Mouse (Mus musculus) c-Kit-positive CD71-positive TER-119-positive erythroid progenitor cells, embryonic 14.5 days (primary cell): Measurements from ENCODE around the gene Gm12184.
"Not testable (repeated sequence)": the region's sequence is repeated elsewhere in the genome, so short reads cannot be mapped to it uniquely, and the experiment has no call there.

ENCODE experiments used
- DNase-seq: peaks from one replicate; pipeline ENCODE4 v3.0.0-alpha.2; 2013; ENCODE audit warnings: low spot score

Gene Gm12184

DNA sequence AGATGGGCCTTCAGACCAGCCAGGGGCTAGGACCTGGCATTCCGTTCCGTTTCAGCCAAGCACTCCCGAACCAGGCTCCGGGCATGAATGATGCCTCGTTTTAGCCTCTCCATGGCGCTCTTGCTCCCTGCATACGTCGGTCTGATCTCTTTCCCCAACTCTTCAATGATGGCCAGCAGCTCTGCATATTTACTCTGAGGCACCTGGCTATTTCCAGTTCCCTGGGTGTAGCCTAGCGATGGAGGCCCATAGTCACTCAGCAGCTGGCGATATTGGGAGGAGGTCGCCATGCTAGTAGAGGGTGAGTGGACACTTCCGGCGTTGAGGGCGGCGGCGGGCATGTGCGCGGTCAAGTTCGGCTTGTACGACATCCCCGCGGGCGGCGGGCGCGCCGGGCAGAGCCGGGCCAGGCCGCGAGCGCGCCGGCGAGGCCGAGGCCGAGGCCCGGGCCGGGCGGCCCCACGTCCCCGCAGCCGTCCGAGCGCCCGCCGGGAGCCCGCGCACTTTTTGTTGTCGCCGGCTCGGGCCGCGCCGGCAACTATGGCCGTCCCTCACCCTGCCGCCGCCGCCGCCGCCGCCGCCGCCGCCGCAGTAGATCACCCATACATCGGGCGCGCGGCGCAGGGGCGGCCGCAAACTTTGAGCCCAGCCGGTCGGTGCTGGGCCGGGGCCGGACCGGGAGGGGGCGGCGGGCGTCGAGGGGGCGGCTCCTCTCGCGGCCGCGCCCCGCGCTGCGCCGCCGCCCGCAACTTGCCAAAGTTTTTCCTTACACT lies at the start of gene Gm12184, which contains the start of gene Trim7:
Gene Gm12184, minus strand, starts transcription at position 677 of the 773 bp plus-strand sequence.
Gene Trim7, plus strand, starts transcription at position 162 of the 773 bp plus-strand sequence.
- DNase-seq, result not testable (repeated sequence)

DNA sequence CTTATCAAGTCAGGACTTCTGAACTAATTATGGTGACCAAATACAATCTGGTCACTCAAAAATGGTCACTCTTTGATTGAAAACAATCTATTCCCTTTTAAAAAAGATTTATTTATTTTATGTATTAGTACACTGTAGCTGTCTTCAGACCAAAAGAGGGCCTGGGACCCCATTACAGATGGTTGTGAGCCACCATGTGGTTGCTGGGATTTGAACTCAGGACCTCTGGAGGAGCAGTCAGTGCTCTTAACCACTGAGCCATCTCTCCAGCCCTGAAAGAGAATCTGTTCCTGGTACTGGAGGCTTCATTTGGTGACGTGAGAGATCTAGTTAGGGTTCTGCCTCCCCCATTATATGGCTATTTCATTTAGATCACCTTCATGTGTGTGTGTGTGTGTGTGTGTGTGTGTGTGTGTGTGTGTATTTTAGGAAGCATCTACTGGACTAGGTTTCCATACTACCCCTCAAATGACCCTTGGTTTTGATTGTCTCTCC lies 48.9 kb upstream of the Gm12184 start:
- not testable (repeated sequence) for DNase-seq

DNA sequence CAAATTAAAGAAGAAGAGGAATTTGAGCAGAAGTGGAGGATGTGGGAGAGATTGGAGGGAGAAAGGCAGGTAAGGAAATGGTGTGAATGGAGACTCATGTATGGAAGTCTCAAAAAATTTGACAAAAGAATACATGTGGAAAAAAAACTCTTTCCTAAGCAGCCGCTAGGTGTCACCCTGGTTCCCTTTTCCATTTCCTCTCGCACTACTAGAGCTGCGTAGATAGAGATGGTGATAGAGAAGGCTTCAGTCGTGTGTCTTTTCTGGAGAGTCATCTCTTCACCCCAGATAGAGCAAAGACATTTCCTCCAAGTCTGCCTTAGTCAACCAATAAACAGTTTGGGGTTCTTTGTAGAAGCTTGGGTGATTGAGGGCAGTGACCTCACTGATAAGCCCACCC lies 48.0 kb upstream of the Gm12184 start:
- peak; percentile 73 for DNase-seq

DNA sequence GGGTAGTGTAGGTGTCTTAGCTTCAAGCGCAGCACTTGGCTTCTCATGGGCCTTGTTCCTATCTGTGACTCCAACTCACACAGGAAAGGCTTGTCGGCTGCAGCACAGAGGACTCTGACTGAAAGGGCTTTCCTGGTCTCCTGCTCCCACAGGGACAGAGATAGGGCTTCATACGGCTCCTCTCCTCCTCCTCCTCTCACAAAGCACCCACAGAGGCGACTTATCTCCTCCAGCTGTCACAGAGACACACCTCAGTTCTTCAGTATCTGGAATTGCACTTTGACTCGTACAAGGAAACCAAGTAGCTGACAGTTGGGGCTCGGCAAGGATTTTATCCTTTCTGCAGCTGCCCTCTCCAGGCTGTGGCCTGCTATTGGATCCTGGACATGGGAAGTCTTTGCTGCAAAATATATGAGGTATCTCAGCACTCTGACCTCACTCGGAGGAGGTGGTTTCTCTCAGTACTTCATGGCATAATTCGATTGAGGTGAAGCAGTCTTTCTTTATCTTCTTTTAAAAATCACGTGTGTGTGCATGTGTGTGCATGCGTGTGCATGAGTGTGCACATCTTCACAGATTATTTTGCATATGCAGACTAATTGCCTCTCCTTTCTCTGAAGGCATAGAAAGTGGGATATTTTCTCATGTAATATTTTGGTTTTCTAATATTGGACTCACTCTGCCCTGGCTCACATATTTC lies 47.3 kb upstream of the Gm12184 start:
- DNase-seq, result peak; percentile 83

DNA sequence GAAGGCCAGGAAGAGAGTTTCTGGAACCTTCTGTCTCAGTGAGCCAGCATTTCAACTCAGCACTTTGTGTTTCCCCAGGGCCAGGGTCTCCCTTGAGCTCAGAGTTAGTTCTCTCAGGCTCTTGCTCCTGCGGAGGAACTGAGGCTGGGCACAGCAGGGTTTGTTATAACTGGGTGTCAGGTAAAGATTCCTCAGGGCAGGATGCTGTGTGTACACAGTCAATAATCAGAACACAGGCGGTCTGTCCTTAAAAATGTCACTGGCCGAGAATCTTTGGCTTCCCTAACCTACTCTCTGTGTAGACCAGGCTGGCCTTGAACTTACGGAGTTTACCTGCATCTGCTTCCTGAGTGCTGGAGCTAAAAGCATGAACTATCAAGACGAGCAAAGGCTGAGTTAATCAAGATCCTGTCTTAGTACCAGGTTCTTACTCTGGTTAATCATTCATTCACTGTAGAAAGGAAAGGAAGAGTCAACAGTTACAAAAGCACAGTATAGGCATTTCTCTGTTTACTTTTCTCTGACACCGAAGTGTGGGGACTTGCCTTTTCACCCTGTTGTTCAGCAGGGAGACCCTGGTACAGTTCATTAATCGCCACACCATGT lies 46.3 kb upstream of the Gm12184 start:
- DNase-seq, result peak; percentile 32

DNA sequence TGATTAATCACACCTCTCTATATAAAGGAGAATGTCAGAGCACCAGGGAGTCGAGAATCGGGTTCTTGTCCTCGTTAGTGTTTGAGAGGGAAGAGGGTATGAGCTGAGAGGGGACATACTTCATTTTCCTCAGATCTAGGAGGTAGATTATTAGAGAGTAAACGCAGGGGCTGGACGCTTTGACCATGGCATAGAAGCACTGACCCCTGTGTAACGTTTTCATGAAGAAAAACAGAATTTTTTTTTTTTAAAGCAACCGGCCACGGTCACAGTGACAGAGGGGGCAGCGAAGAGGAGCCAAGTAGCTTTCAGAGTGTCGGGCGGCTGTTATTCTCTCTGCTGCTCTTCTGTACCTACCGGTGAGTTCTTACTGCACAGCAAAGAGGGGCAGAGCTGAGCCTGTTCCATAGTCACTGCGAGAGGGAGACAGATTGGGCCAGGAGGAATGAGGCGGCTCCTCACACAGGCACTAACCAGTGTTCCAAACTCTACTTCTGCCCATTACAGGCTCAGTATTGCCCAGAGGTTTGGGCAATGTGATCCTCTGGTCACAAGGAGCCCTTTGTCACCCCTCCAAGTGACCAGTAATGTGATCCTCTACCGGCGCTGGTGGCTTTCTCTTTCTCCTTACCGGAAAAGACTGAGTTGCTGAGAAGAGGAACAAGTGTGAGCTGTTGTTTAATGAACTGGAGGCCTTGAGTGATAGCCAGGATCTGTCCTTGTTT lies 45.5 kb upstream of the Gm12184 start:
- peak; percentile 53 for DNase-seq

DNA sequence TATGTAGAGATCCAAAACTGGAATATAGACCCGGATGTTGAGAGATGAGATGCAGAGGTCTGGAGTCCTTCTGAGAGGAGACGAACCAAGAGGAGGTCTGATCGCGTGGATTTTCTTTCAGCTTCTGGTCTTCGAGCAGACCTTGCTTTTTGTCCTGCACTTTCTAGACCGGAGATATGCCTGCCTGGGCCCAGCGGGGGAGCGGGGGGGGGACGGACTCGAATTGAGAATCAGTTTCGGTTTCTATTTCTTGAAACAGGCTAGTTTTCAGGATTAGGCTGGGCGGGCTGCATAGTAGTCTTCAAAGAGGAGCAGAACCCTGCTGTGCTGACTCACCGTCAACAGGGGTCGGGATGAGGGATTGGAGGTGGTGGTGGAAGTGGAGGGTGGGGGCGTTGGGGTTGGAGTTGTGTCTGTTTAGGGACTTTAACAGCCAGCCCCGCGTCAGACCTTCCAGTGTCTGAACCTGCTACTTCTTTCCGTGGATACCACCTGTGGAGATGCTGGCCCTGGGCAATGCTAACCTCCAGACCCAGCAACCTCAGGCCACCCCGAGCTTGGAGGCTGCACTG lies 44.8 kb upstream of the Gm12184 start, which contains the start of gene Irgm1:
Gene Irgm1, minus strand, starts transcription at position 483 of the 572 bp plus-strand sequence.
- peak; percentile 76 for DNase-seq

DNA sequence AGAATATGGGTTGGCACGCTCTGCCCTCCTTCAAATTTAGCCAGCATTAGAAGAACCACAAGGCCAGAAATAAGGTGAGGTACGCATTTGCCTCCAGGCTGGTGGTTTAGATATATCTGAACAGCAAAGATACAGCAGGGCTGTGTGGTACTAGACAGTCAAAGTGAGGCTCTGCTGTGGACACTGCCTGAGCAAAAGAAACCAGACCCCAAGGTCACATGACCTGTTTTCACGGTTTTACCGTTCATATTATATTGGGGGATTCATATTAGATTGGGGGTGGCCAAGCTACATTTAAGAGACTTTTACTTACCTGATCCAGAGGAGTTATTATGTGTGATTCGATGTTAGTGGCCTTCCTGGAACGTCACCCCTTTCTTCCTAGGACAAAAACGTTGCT lies 44.3 kb upstream of the Gm12184 start:
- DNase-seq, result no peak

DNA sequence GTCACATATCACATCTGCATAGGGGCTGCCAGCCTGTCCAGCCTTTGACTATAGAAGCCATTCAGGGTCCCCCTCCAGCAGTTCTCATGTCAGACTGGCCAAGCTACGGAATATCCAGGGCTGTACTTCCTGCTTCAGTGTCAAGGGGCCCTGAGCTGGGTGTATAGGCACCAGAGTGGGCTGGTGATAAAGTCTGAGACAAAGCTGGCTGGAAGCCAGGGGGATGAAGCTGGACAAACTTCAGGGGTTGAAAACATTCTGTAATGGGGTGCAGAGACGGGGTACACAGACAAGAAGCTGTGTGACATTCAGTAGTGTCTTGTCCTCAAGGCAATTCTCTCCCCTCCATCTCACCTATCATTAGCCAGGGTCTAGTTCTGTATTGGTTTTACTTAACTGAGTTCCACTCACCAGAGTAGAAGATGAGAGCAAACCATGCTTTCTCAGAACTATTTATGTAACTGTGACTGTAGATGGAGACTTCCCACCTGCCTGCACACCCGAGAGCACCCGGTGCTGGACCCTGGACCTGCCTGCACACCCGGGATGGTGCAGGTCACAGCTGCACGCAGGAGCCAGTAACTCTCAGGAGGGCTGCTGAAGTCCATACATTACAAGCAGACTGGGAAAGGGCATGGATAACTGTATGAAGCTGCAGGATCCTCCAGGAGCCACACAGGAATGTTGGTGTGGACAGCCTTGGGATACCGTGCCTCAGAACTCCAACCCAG lies 43.1 kb upstream of the Gm12184 start:
- DNase-seq, result peak; percentile 28

DNA sequence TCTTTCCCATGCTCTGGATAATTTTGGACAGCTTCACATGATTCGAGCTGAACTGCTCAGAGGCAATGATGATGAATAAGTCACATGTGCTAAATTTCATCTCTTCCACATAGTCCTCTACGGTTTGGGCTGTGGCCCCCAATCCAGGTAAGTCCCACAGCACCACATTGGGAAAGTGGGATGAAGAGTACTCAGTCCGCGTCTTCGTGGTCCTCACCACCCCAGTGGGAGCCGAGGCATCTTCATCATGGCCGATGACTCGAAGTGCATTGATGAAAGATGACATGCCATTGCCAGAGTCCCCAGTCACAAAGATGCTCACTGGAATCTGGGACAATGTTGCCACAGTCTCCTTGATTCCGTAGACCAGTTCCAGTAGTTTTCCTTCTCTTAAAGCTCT lies 40.0 kb upstream of the Gm12184 start:
- no peak for DNase-seq

DNA sequence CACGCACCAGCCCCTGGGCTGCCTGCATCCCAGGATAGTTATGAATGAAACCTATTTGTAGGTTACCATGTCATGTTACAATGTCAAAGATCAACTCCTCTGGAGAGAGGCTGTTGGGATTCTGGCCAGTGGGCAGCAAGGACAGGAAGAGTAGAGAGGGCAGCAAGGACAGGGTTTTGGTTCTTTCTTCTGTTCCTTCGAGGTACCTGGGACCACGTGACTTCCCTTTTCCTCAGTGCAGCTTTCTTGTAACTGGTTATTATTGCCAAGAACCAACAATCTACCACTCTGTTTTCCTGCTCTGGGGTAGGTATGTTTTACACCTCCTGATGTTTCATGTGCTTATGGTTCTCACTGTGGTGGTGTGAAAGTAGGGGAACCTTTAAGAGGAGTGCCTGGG lies 37.4 kb upstream of the Gm12184 start:
- DNase-seq, result no peak

DNA sequence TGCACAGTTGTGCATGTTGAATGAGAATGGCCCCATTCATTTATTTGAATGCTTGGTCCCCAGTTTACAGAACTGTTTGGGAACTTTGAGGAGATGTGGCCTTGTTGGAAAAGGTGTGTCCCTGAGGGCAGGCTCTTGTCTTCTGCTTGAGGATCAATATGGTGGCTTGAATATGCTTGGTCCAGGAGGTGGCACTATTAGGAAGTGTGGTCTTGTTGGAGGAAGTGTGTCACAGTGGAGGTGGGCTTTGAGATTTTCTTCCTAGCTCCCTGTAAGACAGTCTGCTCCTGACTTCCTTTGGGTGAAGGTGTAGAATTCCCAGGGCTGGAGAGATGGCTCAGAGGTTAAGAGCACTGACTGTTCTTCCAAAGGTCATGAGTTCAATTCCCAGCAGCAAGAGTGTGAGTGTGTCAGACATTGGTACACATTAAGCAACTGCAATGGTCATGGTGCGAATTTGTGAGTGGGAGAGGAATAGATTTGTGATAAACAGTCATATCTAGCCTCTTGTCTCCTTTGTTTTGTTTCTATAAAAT lies 36.4 kb upstream of the Gm12184 start:
- DNase-seq, result no peak

DNA sequence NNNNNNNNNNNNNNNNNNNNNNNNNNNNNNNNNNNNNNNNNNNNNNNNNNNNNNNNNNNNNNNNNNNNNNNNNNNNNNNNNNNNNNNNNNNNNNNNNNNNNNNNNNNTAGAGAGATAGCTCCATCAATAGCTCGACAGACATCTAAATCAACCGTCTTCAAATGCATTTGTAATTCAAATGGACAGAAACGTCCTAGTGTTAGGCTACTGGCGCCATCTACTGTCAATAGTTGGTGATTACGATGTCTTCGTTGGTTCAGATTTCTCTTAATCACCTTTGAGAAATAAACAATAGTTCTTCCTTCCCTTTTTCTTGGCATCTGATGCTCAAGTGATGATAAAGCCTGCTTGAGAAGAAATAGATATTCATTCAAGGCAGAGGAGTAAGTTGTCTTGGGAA lies 32.6 kb upstream of the Gm12184 start:
- peak; percentile 81 for DNase-seq

DNA sequence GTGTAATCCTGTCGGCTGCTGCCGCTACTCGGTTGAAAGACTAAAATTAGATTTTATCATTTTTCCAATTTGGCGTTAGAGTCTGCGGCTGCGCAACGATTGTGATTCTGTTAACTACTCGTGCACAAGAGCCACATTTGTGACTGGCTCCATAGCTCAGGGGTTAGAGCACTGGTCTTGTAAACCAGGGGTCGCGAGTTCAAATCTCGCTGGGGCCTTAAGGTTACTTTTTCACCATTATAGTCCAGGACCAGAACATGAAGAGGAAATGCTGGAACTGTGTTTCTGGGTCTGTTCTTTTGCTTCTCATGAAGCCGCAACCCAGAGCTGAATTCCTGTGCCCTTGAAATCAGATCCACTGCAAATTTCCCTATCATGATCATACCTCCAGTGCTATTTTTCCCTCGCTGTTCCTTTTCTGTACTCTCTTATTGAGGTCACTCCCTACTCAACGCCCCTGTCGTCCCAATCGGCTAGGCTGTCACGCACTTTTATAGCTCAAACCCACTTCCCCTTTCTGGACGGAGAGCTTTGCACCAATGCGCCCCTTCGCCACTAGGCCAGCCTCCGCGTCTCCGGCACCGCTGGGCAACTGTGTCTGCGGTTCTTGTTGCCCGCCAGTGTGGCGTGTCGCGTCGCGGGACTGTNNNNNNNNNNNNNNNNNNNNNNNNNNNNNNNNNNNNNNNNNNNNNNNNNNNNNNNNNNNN lies 27.2 kb upstream of the Gm12184 start:
- DNase-seq, result peak; percentile 87

DNA sequence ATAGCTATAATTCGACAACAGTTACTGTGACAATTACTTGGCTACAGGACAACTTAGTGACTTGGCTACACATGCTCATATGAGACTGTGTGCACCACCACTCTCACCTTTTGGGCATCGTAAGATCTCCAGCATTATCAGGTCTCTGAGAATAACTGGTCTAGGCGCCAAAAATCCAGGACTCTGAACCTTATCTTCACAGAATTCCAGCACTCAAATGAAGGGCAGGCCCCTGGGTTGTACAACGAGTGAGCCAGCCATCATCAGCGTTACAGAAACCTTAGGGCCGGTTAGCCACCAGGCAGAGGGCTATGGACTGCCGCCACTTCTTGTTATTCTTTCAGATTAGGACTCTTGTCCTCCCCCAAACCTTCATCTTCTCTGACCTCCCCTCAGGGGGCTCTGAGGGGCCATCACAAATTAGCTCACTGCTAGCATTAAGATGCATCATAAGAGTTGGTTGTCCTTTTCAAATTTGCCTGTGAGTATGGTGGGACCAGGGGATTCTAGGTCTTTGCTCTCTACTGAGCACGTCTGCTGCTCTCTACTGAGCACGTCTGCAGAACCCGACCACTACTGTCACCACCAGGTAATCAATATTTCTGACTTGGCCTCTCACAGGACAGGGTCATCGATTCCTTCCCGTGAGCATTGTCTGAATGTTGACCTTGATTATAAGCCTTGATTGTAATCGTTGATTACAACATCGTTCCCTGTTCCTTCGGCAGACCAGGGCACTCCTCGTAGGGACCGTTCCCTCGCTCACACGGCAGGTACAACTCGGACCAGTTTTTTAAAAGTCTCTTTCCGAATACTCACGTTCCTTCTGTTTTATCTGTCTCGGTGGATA lies 26.4 kb upstream of the Gm12184 start:
- peak; percentile 25 for DNase-seq

DNA sequence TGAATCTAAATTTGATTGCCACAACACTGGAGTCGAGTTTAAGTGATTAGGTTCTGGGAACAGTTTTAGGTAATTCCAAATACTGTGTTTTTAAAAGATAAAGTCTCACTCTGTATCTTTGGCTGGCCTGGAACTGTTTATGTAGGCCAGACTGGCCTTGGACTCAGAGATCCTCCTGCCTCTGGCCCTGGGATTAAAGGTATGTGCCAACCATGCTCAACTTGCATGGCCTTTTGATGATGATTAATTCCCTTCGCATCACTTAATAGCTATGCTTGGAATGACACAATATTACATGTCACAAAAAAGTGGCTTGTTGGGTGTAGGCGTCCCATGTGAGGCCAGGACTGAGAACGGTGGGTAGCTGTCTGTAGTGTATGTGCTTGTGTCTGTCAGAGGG lies 25.7 kb upstream of the Gm12184 start:
- DNase-seq, result no peak

DNA sequence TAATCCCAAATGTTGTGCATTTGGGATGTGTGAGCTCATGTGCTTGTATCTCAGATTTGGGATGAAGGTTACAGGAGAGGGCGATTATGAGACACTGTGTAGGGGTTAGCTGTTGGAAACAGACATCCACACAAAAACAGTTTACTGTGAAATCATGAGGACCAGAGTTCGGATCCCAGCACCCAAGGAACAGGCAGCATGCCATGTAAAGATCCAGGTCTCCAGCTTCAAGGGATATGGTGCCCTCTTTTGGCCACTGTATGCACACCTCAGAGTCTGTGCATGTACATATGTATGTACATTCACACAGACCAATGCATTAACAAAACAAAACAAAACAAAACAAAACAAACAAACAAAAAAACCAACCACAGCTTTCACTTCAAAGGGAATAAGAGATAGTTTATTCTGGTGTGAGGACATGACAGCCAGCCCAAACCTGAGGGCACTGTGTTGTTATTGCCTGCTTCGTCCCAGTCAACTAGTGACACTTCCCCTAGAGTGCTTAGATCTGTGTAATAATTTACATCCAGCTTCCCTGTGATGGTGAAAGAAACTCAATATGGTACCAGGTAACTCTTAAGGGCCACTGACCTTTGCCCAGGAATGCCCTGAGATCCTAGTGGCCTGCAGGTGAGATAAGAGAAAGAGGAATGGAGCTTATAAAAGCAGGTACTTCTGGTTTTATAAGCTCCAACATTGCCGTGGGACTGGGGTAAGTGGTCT lies 25.0 kb upstream of the Gm12184 start:
- DNase-seq, result no peak

DNA sequence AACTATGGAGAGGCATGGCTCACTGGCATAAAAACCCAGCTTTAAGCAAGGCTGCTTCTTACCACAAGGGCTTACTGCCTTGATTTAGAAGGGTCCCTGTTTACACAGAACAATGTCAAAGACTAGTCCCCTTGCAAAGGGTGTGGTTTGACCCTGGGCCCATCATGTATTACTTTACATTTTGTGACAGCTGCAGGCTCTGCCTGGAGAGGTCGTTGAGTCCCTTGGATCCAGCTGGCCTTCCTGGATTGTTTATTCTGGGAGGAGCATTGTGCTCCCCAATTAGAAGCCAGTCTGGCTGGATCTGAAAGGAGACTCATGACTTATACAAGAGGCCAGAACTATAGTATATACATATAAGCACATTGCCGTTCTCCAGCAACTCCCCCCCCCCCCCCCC lies 23.8 kb upstream of the Gm12184 start:
- no peak for DNase-seq
